ENCODE assay signal across 15 mouse cellular contexts in the genomic region with DNA sequence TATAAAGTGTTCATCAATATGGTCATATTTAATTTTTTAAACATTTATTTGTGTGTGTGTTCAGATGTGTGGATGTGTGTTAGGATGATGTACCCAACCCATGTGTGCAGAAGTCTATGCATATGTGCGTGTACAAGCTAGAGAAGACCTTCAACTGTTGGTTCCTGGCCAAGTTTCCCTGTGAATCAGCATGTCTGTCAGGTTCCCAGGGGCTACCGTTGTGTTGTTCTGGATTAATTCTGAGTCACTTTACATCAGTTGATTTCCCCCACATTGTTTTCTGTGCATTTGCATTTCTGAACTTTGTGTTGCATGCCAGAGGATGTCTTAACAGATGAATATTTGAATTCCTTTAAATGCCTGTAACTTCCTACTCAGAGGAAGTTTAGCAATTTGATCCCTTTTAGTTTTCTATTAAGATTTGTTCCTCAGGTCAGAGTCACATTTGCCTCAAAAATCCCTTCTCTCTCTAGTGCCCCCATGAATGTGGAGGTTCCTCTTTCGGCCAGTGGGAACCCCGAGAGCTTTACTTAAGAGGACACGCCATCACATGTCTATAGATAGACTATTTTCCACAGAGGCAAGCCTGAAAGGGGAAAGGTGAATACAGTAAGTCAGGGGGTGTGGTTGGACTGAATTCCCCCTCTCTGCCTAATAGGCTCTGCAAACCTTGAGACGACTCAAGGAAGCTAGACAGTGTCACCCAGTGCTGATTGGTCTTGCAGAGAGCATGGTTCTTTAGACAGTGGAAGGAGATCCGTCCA.
DNase-seq lines count a peak whose midpoint lies in the region; ATAC-seq lines count a peak whose summit lies in the region.
"Had no signal": no experiment of that assay in that cellular context is flagged by ENCODE, and none has a peak within 500 bp of the region (broad histone marks: within the 10 kb centered on the region; RNA-seq: fewer than 3 reads in every experiment).

No protein-coding gene starts in this region.

- no peaks in the 10 kb centered on the region for H3K27me3 ChIP-seq in hindbrain, embryonic 10.5 days (ENCODE audit: insufficient read depth, poor library complexity, severe bottlenecking)
- H3K27me3 ChIP-seq: liver, embryonic 15.5 days had no signal

- H3K36me3 ChIP-seq in hindbrain, embryonic 10.5 days, result no peaks in the 10 kb centered on the region
- H3K36me3 ChIP-seq: liver, embryonic 15.5 days had no signal

- H3K4me1 ChIP-seq in hindbrain, embryonic 10.5 days (replicated peaks), result peaks cover 12% of the 10 kb centered on the region
- H3K4me1 ChIP-seq: liver, embryonic 15.5 days had no signal

- peak; percentile 69 for ATAC-seq in megakaryocyte progenitor cell, adult 5-6 weeks (replicated peaks; ENCODE audit: poor library complexity)
- ATAC-seq: intestine, embryonic 16.5 days had no signal

- 86% methylated on average over 7 of the region's 7 CpGs for WGBS in hindbrain, embryonic 10.5 days

- no peak overlapping the region for H3K4me3 ChIP-seq in hindbrain, embryonic 10.5 days
- H3K4me3 ChIP-seq: liver, embryonic 15.5 days; myocyte had no signal

- DNase-seq in layer of hippocampus, adult 9-11 months, result peak; percentile 28
- no peak for DNase-seq in layer of hippocampus, postnatal 36 days
- DNase-seq in NIH3T3 (ENCODE audit: low read depth), result peak; percentile 30
- DNase-seq in adrenal gland, postnatal 25 days, result peak; percentile 9
- no peak for DNase-seq in hindbrain, embryonic 10.5 days (ENCODE audit: low spot score)
- DNase-seq in right cerebral cortex, postnatal 25 days, result no peak
- DNase-seq: heart, adult 18-20 months; heart, postnatal 14 days; kidney, postnatal 4 days; right cerebral cortex, postnatal 4 days; thymus, postnatal 36 days had no signal

- no peaks in the 10 kb centered on the region for H3K9me3 ChIP-seq in hindbrain, embryonic 10.5 days
- H3K9me3 ChIP-seq: liver, embryonic 15.5 days had no signal

- no peak overlapping the region for H3K27ac ChIP-seq in hindbrain, embryonic 10.5 days
- H3K27ac ChIP-seq: liver, embryonic 15.5 days had no signal

Comparison
In these comparisons a context has a peak if more than half of its experiments do, and no peak if none do; other contexts are left out.
1. DNase-seq: peak in layer of hippocampus, adult 9-11 months (single experiment), NIH3T3 (single experiment) and adrenal gland, postnatal 25 days (single experiment); none in layer of hippocampus, postnatal 36 days (0 of 2), hindbrain, embryonic 10.5 days (single experiment) and right cerebral cortex, postnatal 25 days (single experiment).